Mouse (Mus musculus) CH12.LX (cell line): ENCODE results near the gene Nrxn3. TPM values are rescaled to one million over a fixed set of nuclear protein-coding genes. Genes with fewer than 3 reads are reported as not detected.

ENCODE experiments used
- DNase-seq: peaks from one replicate; pipeline ENCODE4 v3.0.0-alpha.2; 2013; ENCODE audit errors: extremely low read depth
- H3K27ac ChIP-seq: 2 replicates; pipeline ENCODE4 v1.5.1; 2012; ENCODE audit warnings: low read depth, mild to moderate bottlenecking, control low read depth, moderate library complexity; ENCODE audit not compliant: insufficient read depth
- H3K27me3 ChIP-seq: replicated peaks from 2 replicates; pipeline ENCODE3; 2012; ENCODE audit warnings: inconsistent platforms
- H3K36me3 ChIP-seq, 2 experiments: replicated peaks in 1 of 2; 2 replicates each; pipeline versions ENCODE3 to v1.6.1; 2012; ENCODE audit warnings: inconsistent platforms in 1 of 2, low read length in 1 of 2, mild to moderate bottlenecking in 1 of 2, mixed read lengths in 1 of 2, moderate library complexity in 1 of 2; ENCODE audit not compliant: control insufficient read depth in 1 of 2, insufficient read depth in 1 of 2
- H3K4me1 ChIP-seq, 2 experiments: 2 replicates each; pipeline ENCODE4 v1.6.1; 2012; ENCODE audit warnings: inconsistent platforms in 1 of 2, moderate library complexity in 1 of 2; ENCODE audit not compliant: insufficient read depth in 2 of 2, control insufficient read depth in 1 of 2
- H3K4me2 ChIP-seq: 2 replicates; pipeline ENCODE4 v1.6.1; 2012; ENCODE audit warnings: low read depth, mild to moderate bottlenecking, control low read depth; ENCODE audit not compliant: poor library complexity, insufficient read depth, severe bottlenecking
- H3K4me3 ChIP-seq, 3 experiments: fragments of 150-350 bp in 1 of 3; sonication (generic) in 1 of 3; replicated peaks in 1 of 3; 2 replicates each; pipeline versions ENCODE3 to v1.5.1; 2011 to 2012; ENCODE audit warnings: low read depth in 2 of 3, low read length in 2 of 3, mild to moderate bottlenecking in 2 of 3, moderate library complexity in 2 of 3, control low read depth in 1 of 3, improper control_type of control experiment in 1 of 3, inconsistent platforms in 1 of 3, mixed read lengths in 1 of 3; ENCODE audit not compliant: poor library complexity in 1 of 3
- H3K79me2 ChIP-seq: replicated peaks from 2 replicates; pipeline ENCODE4 v1.6.1; 2012; ENCODE audit warnings: mild to moderate bottlenecking, moderate library complexity; ENCODE audit not compliant: control insufficient read depth, poor library complexity, insufficient read depth, severe bottlenecking; ENCODE audit errors: extremely low read depth
- H3K9ac ChIP-seq: 2 replicates; pipeline ENCODE4 v1.6.1; 2012; ENCODE audit warnings: low read depth, mild to moderate bottlenecking, control low read depth, moderate library complexity; ENCODE audit not compliant: insufficient read depth
- H3K9me3 ChIP-seq: replicated peaks from 2 replicates; pipeline ENCODE3; 2012; ENCODE audit warnings: low read length, inconsistent platforms, mixed read lengths
- CHD1 ChIP-seq: IDR thresholded peaks from 2 replicates; pipeline ENCODE4 v1.6.1; 2012; ENCODE audit warnings: low read depth, low read length, improper control_type of control experiment, inconsistent platforms
- CHD2 ChIP-seq: IDR thresholded peaks from 2 replicates; pipeline ENCODE4 v1.6.1; 2011; ENCODE audit warnings: low read length, improper control_type of control experiment
- CTCF ChIP-seq, 2 experiments: IDR thresholded peaks in 1 of 2; conservative IDR thresholded peaks in 1 of 2; 2 replicates each; pipeline ENCODE4 v1.5.1; 2011 to 2012; ENCODE audit warnings: low read depth in 2 of 2, low read length in 2 of 2, improper control_type of control experiment in 1 of 2, inconsistent platforms in 1 of 2, mild to moderate bottlenecking in 1 of 2, moderate library complexity in 1 of 2
- E2F4 ChIP-seq: IDR thresholded peaks from 2 replicates; pipeline ENCODE4 v1.6.1; 2011; ENCODE audit warnings: low read depth, low read length, improper control_type of control experiment; ENCODE audit not compliant: insufficient replicate concordance
- ELF1 ChIP-seq: IDR thresholded peaks from 2 replicates; pipeline ENCODE4 v1.6.1; 2014; ENCODE audit warnings: low read depth, mild to moderate bottlenecking, inconsistent platforms, low read length, improper control_type of control experiment
- EP300 ChIP-seq: IDR thresholded peaks from 2 replicates; pipeline ENCODE4 v1.6.1; 2011; ENCODE audit warnings: low read length, improper control_type of control experiment
- ETS1 ChIP-seq: conservative IDR thresholded peaks from 2 replicates; pipeline ENCODE4 v1.6.1; 2012; ENCODE audit warnings: low read depth, mild to moderate bottlenecking, inconsistent platforms, low read length, improper control_type of control experiment, moderate library complexity
- IRF4 ChIP-seq: IDR thresholded peaks from 2 replicates; pipeline ENCODE4 v1.6.1; 2014; ENCODE audit warnings: low read depth, mild to moderate bottlenecking, inconsistent platforms, low read length, improper control_type of control experiment
- KAT2A ChIP-seq: IDR thresholded peaks from 2 replicates; pipeline ENCODE4 v1.6.1; 2012; ENCODE audit warnings: low read length, improper control_type of control experiment, inconsistent platforms; ENCODE audit not compliant: insufficient replicate concordance
- MAFK ChIP-seq: IDR thresholded peaks from 2 replicates; pipeline ENCODE4 v1.6.1; 2011; ENCODE audit warnings: low read length, improper control_type of control experiment; ENCODE audit not compliant: insufficient replicate concordance
- MAX ChIP-seq: IDR thresholded peaks from 2 replicates; pipeline ENCODE4 v1.6.1; 2011; ENCODE audit warnings: low read length, improper control_type of control experiment
- MAZ ChIP-seq: IDR thresholded peaks from 2 replicates; pipeline ENCODE4 v1.6.1; 2012; ENCODE audit warnings: low read depth, mild to moderate bottlenecking, inconsistent platforms, low read length, improper control_type of control experiment, moderate library complexity
- MEF2A ChIP-seq: IDR thresholded peaks from 2 replicates; pipeline ENCODE4 v1.6.1; 2014; ENCODE audit warnings: low read depth, mild to moderate bottlenecking, inconsistent platforms, low read length, improper control_type of control experiment, borderline replicate concordance
- MXI1 ChIP-seq: IDR thresholded peaks from 2 replicates; pipeline ENCODE4 v1.6.1; 2011; ENCODE audit warnings: mild to moderate bottlenecking, low read depth, low read length, improper control_type of control experiment
- MYC ChIP-seq: IDR thresholded peaks from 2 replicates; pipeline ENCODE4 v1.6.1; 2011; ENCODE audit warnings: low read depth, mild to moderate bottlenecking, improper control_type of control experiment, low read length
- NELFE ChIP-seq: IDR thresholded peaks from 2 replicates; pipeline ENCODE4 v1.6.1; 2011; ENCODE audit warnings: low read depth, low read length, improper control_type of control experiment
- NRF1 ChIP-seq: IDR thresholded peaks from 2 replicates; pipeline ENCODE4 v1.6.1; 2014; ENCODE audit warnings: low read depth, mild to moderate bottlenecking, inconsistent platforms, low read length, improper control_type of control experiment, moderate library complexity
- POLR2AphosphoS2 ChIP-seq: IDR thresholded peaks from 2 replicates; pipeline ENCODE4 v1.6.1; 2011; ENCODE audit warnings: low read depth, low read length, improper control_type of control experiment
- RAD21 ChIP-seq: IDR thresholded peaks from 2 replicates; pipeline ENCODE4 v1.6.1; 2011; ENCODE audit warnings: low read depth, mild to moderate bottlenecking, low read length, improper control_type of control experiment, moderate library complexity
- SMC3 ChIP-seq: IDR thresholded peaks from 2 replicates; pipeline ENCODE4 v1.6.1; 2011; ENCODE audit warnings: low read depth, low read length, improper control_type of control experiment
- TBP ChIP-seq: conservative IDR thresholded peaks from 2 replicates; pipeline ENCODE4 v1.6.1; 2011; ENCODE audit warnings: low read depth, low read length, improper control_type of control experiment
- TCF12 ChIP-seq: IDR thresholded peaks from 2 replicates; pipeline ENCODE4 v1.6.1; 2014; ENCODE audit warnings: low read depth, mild to moderate bottlenecking, inconsistent platforms, low read length, improper control_type of control experiment
- UBTF ChIP-seq: IDR thresholded peaks from 2 replicates; pipeline ENCODE4 v1.6.1; 2012; ENCODE audit warnings: low read depth, mild to moderate bottlenecking, inconsistent platforms, low read length, improper control_type of control experiment, moderate library complexity
- ZC3H11A ChIP-seq: IDR thresholded peaks from 2 replicates; pipeline ENCODE4 v1.6.1; 2012; ENCODE audit warnings: low read depth, mild to moderate bottlenecking, inconsistent platforms, low read length, improper control_type of control experiment
- ZKSCAN1 ChIP-seq: IDR thresholded peaks from 2 replicates; pipeline ENCODE4 v1.6.1; 2012; ENCODE audit warnings: low read depth, inconsistent platforms, low read length, improper control_type of control experiment, borderline replicate concordance
- ZMIZ1 ChIP-seq: IDR thresholded peaks from 2 replicates; pipeline ENCODE4 v1.6.1; 2012; ENCODE audit warnings: low read depth, mild to moderate bottlenecking, inconsistent platforms, low read length, improper control_type of control experiment
- dilution Hi-C: fragments of 300-500 bp; cut with MboI; formaldehyde crosslinking; loops from 2 replicates; pipeline ENCODE4 v1.14.3; 2020; ENCODE audit warnings: low sequenced_read_pairs; ENCODE audit not compliant: extremely low pct_unique_long_range_greater_than_20kb, extremely low pct_ligation_motif_present
- in situ Hi-C: fragments of 300-500 bp; cut with MboI; formaldehyde crosslinking; loops from 3 replicates; pipeline ENCODE4 v1.14.3; 2019; ENCODE audit warnings: low sequenced_read_pairs, low pct_ligation_motif_present, low pct_unique_long_range_greater_than_20kb, mixed read lengths
- polyA plus RNA-seq: library from polyadenylated mRNA; unstranded; fragments of >175 nt; gene quantifications from 2 replicates; pipeline ENCODE4 v1.2.1, GENCODE M21; 2012; ENCODE audit warnings: low read depth; ENCODE audit not compliant: insufficient read length
- total RNA-seq, 2 experiments: library from RNA; depleted of rRNA; stranded (reverse); fragments of 300-350 nt in 1 of 2; fragments of >200 nt in 1 of 2; gene quantifications; 2 replicates each; pipeline ENCODE4 v1.2.3; 2012 to 2014

The Nrxn3 gene
- total and polyA plus RNA-seq, 3 experiments, result 0.04 to 0.17 (median 0.09) TPM

DNA sequence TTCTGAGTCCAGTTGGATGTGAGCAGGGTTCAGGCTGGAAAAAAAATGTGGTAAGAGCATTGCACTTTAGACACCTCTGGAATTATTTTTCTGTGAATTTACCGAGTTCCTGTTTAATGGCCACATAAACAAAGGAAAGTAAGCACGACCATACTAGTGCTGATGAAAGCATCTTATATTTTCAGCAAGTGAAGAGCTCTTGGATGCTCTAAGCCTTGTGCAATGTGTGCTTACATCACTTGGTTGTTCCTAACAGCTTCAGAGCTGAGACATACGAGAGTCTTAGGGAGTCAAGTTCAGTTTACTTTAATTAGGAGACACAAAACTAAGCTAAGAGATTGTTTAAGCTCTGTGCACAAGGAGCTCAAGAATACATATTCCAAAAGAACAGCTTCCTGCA, 1231.0 kb downstream of the Nrxn3 start:
- in situ Hi-C loops, result no loop called here
- H3K4me3 ChIP-seq, result no peak overlapping the region
- H3K9ac ChIP-seq, result no peak overlapping the region
- DNase-seq, result no peak
- dilution Hi-C loops, result no loop called here
- no peak overlapping the region for H3K27ac ChIP-seq
- H3K4me2 ChIP-seq, result no peak overlapping the region
- H3K9me3 ChIP-seq, result no peaks in the 10 kb centered on the region
- H3K27me3 ChIP-seq, result no peaks in the 10 kb centered on the region
- H3K79me2 ChIP-seq, result no peaks in the 10 kb centered on the region
- no peaks in the 10 kb centered on the region for H3K36me3 ChIP-seq
- peaks cover 0 to 8% of the 10 kb centered on the region in 2 experiments; a peak in 2 of 4 replicates for H3K4me1 ChIP-seq
- TF ChIP-seq SMC3 (no peak), IRF4 (no peak), ZC3H11A (no peak), RAD21 (no peak), MEF2A (no peak), CTCF (conservative IDR thresholded peaks at IDR 0.05 in 1 of 2, IDR thresholded peaks at IDR 0.05 in 1 of 2; ENCODE audit: low read depth in 2 of 2, low read length in 2 of 2) (no peak), CHD2 (no peak), ELF1 (no peak), NRF1 (no peak), TCF12 (no peak), ZMIZ1 (no peak), CHD1 (no peak), UBTF (no peak)

DNA sequence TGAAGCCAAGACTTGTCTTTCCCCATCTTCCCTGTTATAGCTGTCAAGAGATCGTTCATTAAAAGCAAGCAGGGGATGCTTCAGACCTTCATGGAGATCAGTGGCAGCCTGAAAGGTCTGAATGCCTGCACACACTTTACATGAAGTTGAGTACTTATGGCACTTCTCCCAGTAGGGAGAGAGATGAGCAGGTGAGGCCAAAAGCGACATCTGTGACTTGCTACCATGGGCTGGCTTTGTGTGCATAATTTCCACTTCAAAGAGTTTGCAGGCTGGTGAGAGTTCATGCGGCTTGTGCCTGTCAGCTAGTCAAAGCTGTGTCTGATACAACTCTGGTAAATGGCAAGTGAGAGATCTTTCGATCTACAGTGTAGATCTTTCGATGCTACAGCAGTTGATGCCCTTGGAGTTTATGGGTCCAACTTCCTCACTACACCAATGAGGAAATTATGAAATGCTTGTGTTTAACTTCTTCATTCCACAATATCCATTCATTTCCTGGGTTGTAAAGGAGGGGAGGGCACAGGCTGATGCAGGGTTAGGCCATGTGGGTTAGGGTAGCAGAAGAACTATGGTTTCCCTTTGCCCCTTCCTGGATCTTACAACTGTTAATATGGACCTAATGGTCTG, 1231.9 kb downstream of the Nrxn3 start:
- H3K4me2 ChIP-seq, result no peak overlapping the region
- no peaks in the 10 kb centered on the region for H3K79me2 ChIP-seq
- no peaks in the 10 kb centered on the region for H3K9me3 ChIP-seq
- no peak overlapping the region for H3K9ac ChIP-seq
- H3K36me3 ChIP-seq, result no peaks in the 10 kb centered on the region
- DNase-seq, result no peak
- no peaks in the 10 kb centered on the region for H3K27me3 ChIP-seq
- H3K4me3 ChIP-seq, result no peak overlapping the region
- dilution Hi-C loops, result no loop called here
- TF ChIP-seq KAT2A, result no peak
- TF ChIP-seq MAX, result no peak
- TF ChIP-seq IRF4, result no peak
- TF ChIP-seq MAFK, result no peak
- TF ChIP-seq RAD21, result no peak
- TF ChIP-seq TBP, result no peak
- TF ChIP-seq UBTF, result no peak
- TF ChIP-seq MAZ, result no peak
- TF ChIP-seq EP300, result no peak
- TF ChIP-seq MYC, result no peak
- TF ChIP-seq NELFE, result no peak
- no peak for TF ChIP-seq E2F4
- no peak for TF ChIP-seq CHD2
- no peak for TF ChIP-seq ZMIZ1
- TF ChIP-seq ETS1, result no peak
- no peak for TF ChIP-seq ZKSCAN1
- no peak for TF ChIP-seq MXI1
- TF ChIP-seq POLR2AphosphoS2, result no peak
- TF ChIP-seq CHD1, result no peak
- peaks cover 0 to 8% of the 10 kb centered on the region in 2 experiments; a peak in 2 of 4 replicates for H3K4me1 ChIP-seq
- in situ Hi-C loops, result no loop called here
- H3K27ac ChIP-seq, result no peak overlapping the region
